Mouse (Mus musculus): ENCODE data around the gene Nhs. TPM values are rescaled to one million over a fixed set of nuclear protein-coding genes. Genes with fewer than 3 reads are reported as not detected.

Gene Nhs
- polyA plus RNA-seq, 1 experiment from 2014 or later = 4.3 TPM

DNA sequence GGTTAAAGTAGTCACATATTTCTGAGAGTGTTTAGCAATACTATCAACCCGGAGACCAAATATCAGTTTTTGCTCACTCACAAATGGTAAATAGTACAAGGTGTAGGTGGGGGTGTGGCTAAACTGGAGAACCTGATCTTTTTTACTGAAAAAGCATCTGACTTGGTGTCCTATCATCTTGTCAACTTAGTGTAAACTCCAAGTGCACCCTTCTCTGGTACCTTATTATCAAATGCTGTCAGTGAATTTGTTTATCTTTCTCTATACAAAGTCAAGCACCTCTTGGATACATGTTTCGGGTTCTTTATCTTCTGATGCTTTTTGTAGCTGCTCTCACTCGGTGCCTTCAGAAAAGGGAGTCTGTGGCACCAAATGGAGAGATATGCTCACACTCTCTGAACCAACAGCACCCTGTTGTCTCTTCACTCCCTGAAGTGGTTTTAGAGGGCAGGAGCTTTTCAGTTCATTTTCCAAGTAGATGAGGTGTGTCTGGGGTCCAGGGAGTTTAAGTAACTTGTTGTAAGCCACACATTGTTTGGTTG lies 187.5 kb downstream of the Nhs start:
- Histone ChIP-seq H3K4me2 (replicated peaks) (no peak overlapping the region), H3K9me3 (ENCODE audit: control insufficient read depth, low read length) (no peaks in the 10 kb centered on the region), H3K4me1 (replicated peaks; ENCODE audit: control insufficient read depth, insufficient read depth, low read length) (no peaks in the 10 kb centered on the region), H3K9ac (no peak overlapping the region), H3K36me3 (replicated peaks; ENCODE audit: control insufficient read depth, insufficient read depth) (no peaks in the 10 kb centered on the region), H3K27me3 (ENCODE audit: control insufficient read depth, insufficient read depth, low read length) (peaks cover 61% of the 10 kb centered on the region), H3K27ac (no peak overlapping the region), H3K4me3 (replicated peaks; ENCODE audit: low read length) (no peak overlapping the region)
- WGBS = 93% methylated on average over 3 of the region's 3 CpGs
- ATAC-seq (ENCODE audit: low FRiP score) = no peak
- no peak for DNase-seq (ENCODE audit: low spot score)

DNA sequence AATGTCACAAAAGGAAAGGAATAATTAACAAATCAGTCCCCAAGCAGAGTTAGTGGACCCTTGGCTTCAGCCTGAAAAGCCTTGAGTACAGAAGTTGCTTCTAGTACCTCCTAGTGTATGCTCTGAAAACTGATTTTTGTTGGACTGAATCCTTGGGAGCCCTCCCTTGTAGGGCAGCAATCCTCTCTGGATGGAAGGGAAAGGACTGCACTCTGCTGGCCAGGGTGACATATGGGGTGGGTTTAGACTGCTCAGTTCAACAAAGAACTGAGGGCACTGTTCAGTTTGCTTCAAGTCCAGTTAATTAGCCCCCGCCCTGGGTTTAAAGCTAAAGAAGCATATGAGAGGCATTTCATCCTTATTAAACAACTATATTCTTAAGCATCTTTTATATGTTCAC lies 188.4 kb downstream of the Nhs start:
- no peaks in the 10 kb centered on the region for H3K36me3 ChIP-seq (replicated peaks; ENCODE audit: control insufficient read depth, insufficient read depth)
- H3K4me3 ChIP-seq (replicated peaks; ENCODE audit: low read length) = no peak overlapping the region
- ATAC-seq (ENCODE audit: low FRiP score) (no peak), DNase-seq (ENCODE audit: low spot score) (no peak)
- H3K9ac ChIP-seq = no peak overlapping the region
- no peak overlapping the region for H3K4me2 ChIP-seq (replicated peaks)
- WGBS = 95% methylated on average over 1 of the region's 1 CpGs
- H3K9me3 ChIP-seq (ENCODE audit: control insufficient read depth, low read length) = no peaks in the 10 kb centered on the region
- no peak overlapping the region for H3K27ac ChIP-seq
- H3K4me1 ChIP-seq (replicated peaks; ENCODE audit: control insufficient read depth, insufficient read depth, low read length) = no peaks in the 10 kb centered on the region
- peaks cover 63% of the 10 kb centered on the region for H3K27me3 ChIP-seq (ENCODE audit: control insufficient read depth, insufficient read depth, low read length)

DNA sequence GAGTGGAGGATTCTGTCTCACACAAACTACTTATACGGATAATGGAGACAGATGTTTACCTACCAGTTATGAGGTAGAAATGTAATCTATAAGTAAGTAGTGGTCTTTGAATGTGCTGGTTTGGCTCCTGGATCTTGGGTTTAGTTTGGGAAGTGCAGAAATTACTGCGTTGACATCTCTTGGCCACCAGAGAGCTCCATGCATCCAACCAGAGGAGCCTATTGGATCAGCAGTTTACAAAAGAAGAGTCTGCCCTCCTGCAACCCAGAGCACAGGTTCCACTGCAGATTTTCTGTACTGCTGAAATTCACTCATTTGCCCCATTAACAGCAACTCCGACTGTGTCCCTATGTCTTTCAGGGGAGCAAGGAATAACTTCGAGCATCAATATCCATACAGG lies 191.8 kb downstream of the Nhs start:
- no peaks in the 10 kb centered on the region for H3K4me1 ChIP-seq (replicated peaks; ENCODE audit: control insufficient read depth, insufficient read depth, low read length)
- H3K9ac ChIP-seq = no peak overlapping the region
- 28% methylated on average over 4 of the region's 4 CpGs for WGBS
- H3K36me3 ChIP-seq (replicated peaks; ENCODE audit: control insufficient read depth, insufficient read depth) = no peaks in the 10 kb centered on the region
- no peak overlapping the region for H3K4me3 ChIP-seq (replicated peaks; ENCODE audit: low read length)
- ATAC-seq (ENCODE audit: low FRiP score) (0 out of 2 replicates have a peak, but pooled peaks have one; percentile 40), DNase-seq (ENCODE audit: low spot score) (peak; percentile 44)
- H3K27ac ChIP-seq = no peak overlapping the region
- H3K4me2 ChIP-seq (replicated peaks) = no peak overlapping the region
- peaks cover 41% of the 10 kb centered on the region for H3K27me3 ChIP-seq (ENCODE audit: control insufficient read depth, insufficient read depth, low read length)
- H3K9me3 ChIP-seq (ENCODE audit: control insufficient read depth, low read length) = no peaks in the 10 kb centered on the region

DNA sequence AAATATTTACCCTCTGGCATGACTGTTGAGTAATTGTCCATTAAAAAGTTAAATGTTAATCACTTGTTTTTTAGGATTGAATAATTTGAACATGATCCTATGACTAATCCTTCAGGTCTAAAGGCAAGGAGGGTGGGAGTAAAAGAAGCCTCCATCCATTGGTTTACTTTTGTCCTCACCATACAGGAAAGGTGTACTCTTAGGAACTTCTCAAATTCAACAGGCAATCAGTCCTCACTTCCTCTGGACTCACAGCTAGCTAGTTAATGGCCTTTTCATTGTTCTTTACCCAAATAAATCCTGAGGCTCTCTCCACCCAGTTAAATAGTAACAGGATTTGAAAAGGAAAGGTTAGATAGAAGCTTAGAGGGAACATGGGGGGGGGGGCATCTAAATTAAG lies 196.2 kb downstream of the Nhs start:
- DNase-seq (ENCODE audit: low spot score) (no peak), ATAC-seq (ENCODE audit: low FRiP score) (no peak)
- H3K9me3 ChIP-seq (ENCODE audit: control insufficient read depth, low read length) = no peaks in the 10 kb centered on the region
- H3K9ac ChIP-seq = no peak overlapping the region
- no peak overlapping the region for H3K27ac ChIP-seq
- H3K4me1 ChIP-seq (replicated peaks; ENCODE audit: control insufficient read depth, insufficient read depth, low read length) = no peaks in the 10 kb centered on the region
- H3K4me2 ChIP-seq (replicated peaks) = no peak overlapping the region
- no peaks in the 10 kb centered on the region for H3K36me3 ChIP-seq (replicated peaks; ENCODE audit: control insufficient read depth, insufficient read depth)
- H3K4me3 ChIP-seq (replicated peaks; ENCODE audit: low read length) = no peak overlapping the region
- peaks cover 30% of the 10 kb centered on the region for H3K27me3 ChIP-seq (ENCODE audit: control insufficient read depth, insufficient read depth, low read length)

DNA sequence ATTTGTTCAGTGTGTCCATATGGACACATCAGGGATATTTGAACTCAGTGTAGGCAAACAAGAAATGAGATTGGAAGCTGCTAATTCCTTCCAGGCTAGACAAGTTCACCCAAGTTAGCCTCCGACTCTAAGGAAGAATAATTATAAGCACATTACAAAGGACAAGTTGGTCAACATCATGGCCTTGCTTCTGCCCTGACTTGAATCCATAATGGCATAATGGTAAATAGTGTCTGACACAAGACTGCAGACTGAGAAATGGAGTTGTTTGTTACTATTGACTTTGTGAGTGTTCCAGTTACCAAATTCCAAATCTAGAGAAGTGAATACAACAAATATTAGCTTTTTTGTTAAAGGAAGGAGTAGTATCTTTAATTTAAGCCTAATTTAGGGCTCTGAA lies 196.7 kb downstream of the Nhs start:
- H3K4me1 ChIP-seq (replicated peaks; ENCODE audit: control insufficient read depth, insufficient read depth, low read length) = no peaks in the 10 kb centered on the region
- DNase-seq (ENCODE audit: low spot score) (no peak), ATAC-seq (ENCODE audit: low FRiP score) (no peak)
- H3K27ac ChIP-seq = no peak overlapping the region
- H3K4me2 ChIP-seq (replicated peaks) = no peak overlapping the region
- 72% methylated on average over 1 of the region's 1 CpGs for WGBS
- H3K36me3 ChIP-seq (replicated peaks; ENCODE audit: control insufficient read depth, insufficient read depth) = no peaks in the 10 kb centered on the region
- no peaks in the 10 kb centered on the region for H3K9me3 ChIP-seq (ENCODE audit: control insufficient read depth, low read length)
- H3K4me3 ChIP-seq (replicated peaks; ENCODE audit: low read length) = no peak overlapping the region
- peaks cover 28% of the 10 kb centered on the region for H3K27me3 ChIP-seq (ENCODE audit: control insufficient read depth, insufficient read depth, low read length)
- H3K9ac ChIP-seq = no peak overlapping the region

DNA sequence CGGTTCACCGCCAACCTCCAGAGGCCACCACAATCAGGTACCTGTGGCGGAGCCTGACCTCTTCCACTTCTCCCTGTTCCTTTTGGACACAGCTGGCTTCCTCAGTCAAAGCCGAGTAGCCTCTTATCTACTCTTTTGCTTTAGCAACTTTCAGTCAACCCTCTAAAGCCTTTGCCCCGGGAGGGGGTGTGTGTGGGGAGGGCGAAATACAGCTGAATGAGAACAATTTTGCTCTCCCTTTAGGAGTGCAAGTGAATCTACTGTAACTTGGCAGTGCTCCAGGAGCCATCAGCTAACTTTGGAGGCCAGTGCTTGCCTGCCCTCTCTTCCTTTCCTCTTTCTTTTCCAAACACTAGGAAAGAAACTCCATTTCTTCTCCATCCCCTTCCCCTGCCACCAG lies 197.8 kb downstream of the Nhs start:
- Histone ChIP-seq H3K27ac (no peak overlapping the region), H3K9ac (no peak overlapping the region), H3K36me3 (replicated peaks; ENCODE audit: control insufficient read depth, insufficient read depth) (no peaks in the 10 kb centered on the region), H3K4me2 (replicated peaks) (no peak overlapping the region), H3K9me3 (ENCODE audit: control insufficient read depth, low read length) (no peaks in the 10 kb centered on the region), H3K4me3 (replicated peaks; ENCODE audit: low read length) (no peak overlapping the region), H3K27me3 (ENCODE audit: control insufficient read depth, insufficient read depth, low read length) (peaks cover 21% of the 10 kb centered on the region), H3K4me1 (replicated peaks; ENCODE audit: control insufficient read depth, insufficient read depth, low read length) (no peaks in the 10 kb centered on the region)
- WGBS = 59% methylated on average over 6 of the region's 6 CpGs
- DNase-seq (ENCODE audit: low spot score) (no peak), ATAC-seq (ENCODE audit: low FRiP score) (no peak)

DNA sequence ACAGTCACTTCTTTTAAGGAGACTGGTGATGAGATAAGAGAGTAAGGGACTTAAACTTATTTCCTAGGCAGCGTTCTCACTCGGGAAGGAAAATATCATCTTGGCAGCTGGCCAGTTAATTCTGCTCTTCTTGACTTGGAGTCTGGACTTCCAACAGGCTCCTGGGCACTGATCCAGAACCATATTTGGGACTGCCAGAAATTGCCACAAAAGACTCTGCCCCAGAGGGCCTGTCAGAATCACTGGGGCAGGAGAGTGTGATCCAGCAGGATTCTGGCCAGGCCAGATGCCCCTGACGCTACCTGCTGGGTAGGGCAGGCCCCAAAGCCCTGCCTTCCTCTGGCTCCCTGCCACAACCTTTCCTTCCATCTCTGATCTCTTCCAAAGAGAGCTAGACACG lies 198.4 kb downstream of the Nhs start:
- H3K4me2 ChIP-seq (replicated peaks) = no peak overlapping the region
- H3K27ac ChIP-seq = no peak overlapping the region
- DNase-seq (ENCODE audit: low spot score) (peak; percentile 60), ATAC-seq (ENCODE audit: low FRiP score) (peak; percentile 59; the same call in 1 of the 2 replicates)
- WGBS = 51% methylated on average over 4 of the region's 4 CpGs
- H3K9me3 ChIP-seq (ENCODE audit: control insufficient read depth, low read length) = no peaks in the 10 kb centered on the region
- peaks cover 17% of the 10 kb centered on the region; the same call in 1 of the 2 replicates for H3K27me3 ChIP-seq (ENCODE audit: control insufficient read depth, insufficient read depth, low read length)
- no peaks in the 10 kb centered on the region for H3K36me3 ChIP-seq (replicated peaks; ENCODE audit: control insufficient read depth, insufficient read depth)
- H3K4me1 ChIP-seq (replicated peaks; ENCODE audit: control insufficient read depth, insufficient read depth, low read length) = no peaks in the 10 kb centered on the region
- no peak overlapping the region for H3K9ac ChIP-seq
- H3K4me3 ChIP-seq (replicated peaks; ENCODE audit: low read length) = no peak overlapping the region

DNA sequence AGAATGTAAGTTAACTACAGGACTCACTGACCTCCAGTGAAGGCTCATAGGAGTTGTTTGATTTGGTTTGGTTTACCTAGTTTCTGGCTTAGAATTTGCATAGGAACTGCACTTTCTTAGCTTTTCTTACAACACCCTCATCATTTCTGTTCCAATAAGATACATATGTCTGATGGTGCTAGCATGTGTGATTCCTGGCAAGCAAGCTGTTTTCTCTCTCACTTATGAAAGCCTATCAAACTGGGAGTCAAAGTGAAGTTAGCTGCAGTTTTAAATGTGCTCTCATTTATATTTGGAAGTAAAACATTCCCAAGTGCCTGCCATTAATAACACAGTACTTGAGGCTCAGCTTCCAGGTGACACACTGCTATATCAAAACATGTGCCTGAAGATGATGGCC lies 207.2 kb downstream of the Nhs start:
- no peaks in the 10 kb centered on the region for H3K9me3 ChIP-seq (ENCODE audit: control insufficient read depth, low read length)
- peaks cover 20% of the 10 kb centered on the region for H3K27me3 ChIP-seq (ENCODE audit: control insufficient read depth, insufficient read depth, low read length)
- no peak for ATAC-seq (ENCODE audit: low FRiP score)
- no peak for DNase-seq (ENCODE audit: low spot score)
- H3K4me1 ChIP-seq (replicated peaks; ENCODE audit: control insufficient read depth, insufficient read depth, low read length) = no peaks in the 10 kb centered on the region
- no peak overlapping the region for H3K4me2 ChIP-seq (replicated peaks)
- H3K4me3 ChIP-seq (replicated peaks; ENCODE audit: low read length) = no peak overlapping the region
- H3K9ac ChIP-seq = no peak overlapping the region
- H3K36me3 ChIP-seq (replicated peaks; ENCODE audit: control insufficient read depth, insufficient read depth) = no peaks in the 10 kb centered on the region
- no peak overlapping the region for H3K27ac ChIP-seq

DNA sequence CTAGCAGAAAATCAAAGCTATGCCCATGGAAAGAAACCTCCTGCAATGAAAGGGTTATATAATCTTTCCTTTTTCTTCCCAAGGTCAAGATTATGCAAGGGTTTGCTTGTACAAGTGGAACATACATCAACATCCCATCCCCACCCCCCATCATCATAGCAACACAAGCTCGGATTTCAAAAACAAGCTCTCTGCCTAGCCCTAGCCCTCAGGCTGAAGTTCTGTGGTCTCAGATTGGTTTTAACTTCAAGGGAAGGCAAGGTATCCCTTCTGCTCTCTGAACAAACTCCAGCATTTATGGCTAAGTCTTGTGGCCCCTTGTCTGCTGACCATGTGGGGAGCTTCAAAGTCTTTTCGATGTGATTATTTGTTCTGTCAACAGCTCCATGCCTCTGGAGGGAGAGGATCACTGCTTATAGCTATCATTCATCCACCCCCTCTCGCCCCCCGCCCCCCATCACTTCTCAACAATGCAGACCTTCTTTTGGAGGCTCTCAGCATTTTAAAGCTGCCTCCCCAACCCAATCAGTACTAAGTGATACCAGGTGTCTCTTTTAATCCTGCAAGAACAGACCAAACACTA lies 216.3 kb downstream of the Nhs start:
- ATAC-seq (ENCODE audit: low FRiP score) (no peak), DNase-seq (ENCODE audit: low spot score) (no peak)
- H3K4me1 ChIP-seq (replicated peaks; ENCODE audit: control insufficient read depth, insufficient read depth, low read length) = no peaks in the 10 kb centered on the region
- H3K9me3 ChIP-seq (ENCODE audit: control insufficient read depth, low read length) = no peaks in the 10 kb centered on the region
- no peak overlapping the region for H3K27ac ChIP-seq
- peaks cover 24% of the 10 kb centered on the region; the same call in 1 of the 2 replicates for H3K27me3 ChIP-seq (ENCODE audit: control insufficient read depth, insufficient read depth, low read length)
- no peak overlapping the region for H3K4me2 ChIP-seq (replicated peaks)
- H3K9ac ChIP-seq = no peak overlapping the region
- 70% methylated on average over 4 of the region's 4 CpGs for WGBS
- no peak overlapping the region for H3K4me3 ChIP-seq (replicated peaks; ENCODE audit: low read length)
- no peaks in the 10 kb centered on the region for H3K36me3 ChIP-seq (replicated peaks; ENCODE audit: control insufficient read depth, insufficient read depth)

DNA sequence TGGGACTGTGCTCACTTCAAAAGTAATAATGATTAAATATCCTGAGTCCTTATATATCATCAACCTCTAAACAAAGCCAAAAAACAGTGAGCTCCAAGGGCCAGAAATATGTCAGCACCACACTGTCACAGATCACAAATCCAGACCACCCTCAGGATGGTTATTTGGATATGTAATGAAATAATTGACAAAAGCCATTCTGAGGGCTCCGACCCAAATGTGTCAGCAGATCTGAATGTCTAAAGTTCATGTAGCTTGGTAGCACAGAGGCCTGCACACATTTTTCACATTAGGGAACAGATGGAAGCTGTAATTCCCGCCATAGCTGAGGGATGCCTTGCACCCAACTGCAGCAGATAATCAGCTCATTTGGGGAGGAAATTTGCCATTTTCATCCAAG lies 218.8 kb downstream of the Nhs start:
- WGBS = 71% methylated on average over 2 of the region's 2 CpGs
- Histone ChIP-seq H3K27ac (no peak overlapping the region), H3K4me3 (replicated peaks; ENCODE audit: low read length) (no peak overlapping the region), H3K27me3 (ENCODE audit: control insufficient read depth, insufficient read depth, low read length) (peaks cover 35% of the 10 kb centered on the region; the same call in 1 of the 2 replicates), H3K9ac (no peak overlapping the region), H3K9me3 (ENCODE audit: control insufficient read depth, low read length) (no peaks in the 10 kb centered on the region), H3K4me1 (replicated peaks; ENCODE audit: control insufficient read depth, insufficient read depth, low read length) (no peaks in the 10 kb centered on the region), H3K36me3 (replicated peaks; ENCODE audit: control insufficient read depth, insufficient read depth) (no peaks in the 10 kb centered on the region), H3K4me2 (replicated peaks) (no peak overlapping the region)
- ATAC-seq (ENCODE audit: low FRiP score) (no peak), DNase-seq (ENCODE audit: low spot score) (no peak)

All from hindbrain, embryonic 14.5 days (tissue).